17 mouse cellular contexts compared by ENCODE assay signal in genomic region chr12:99417885-99418284, GRCm38 (mm10).
DNase-seq lines count a peak whose midpoint lies in the region; TF ChIP-seq lines count a peak whose summit lies in the region.
"Had no signal": no experiment of that assay in that cellular context is flagged by ENCODE, and none has a peak within 500 bp of the region (broad histone marks: within the 10 kb centered on the region; RNA-seq: fewer than 3 reads in every experiment).

No protein-coding gene starts in this region.

- no peak for TF ChIP-seq CTCF in left cerebral cortex, adult 2 months (IDR thresholded peaks at IDR 0.05)
- no peak for TF ChIP-seq CTCF in thymus, adult 2 months (IDR thresholded peaks at IDR 0.05; ENCODE audit: borderline replicate concordance, control insufficient read depth, extremely low read depth, insufficient read depth, low read length, poor library complexity)

- H3K4me1 ChIP-seq in thymus, adult 2 months (replicated peaks; ENCODE audit: control insufficient read depth, insufficient read depth, low read length), result 0 out of 2 replicates have a peak, but pooled peaks cover 6% of the 10 kb centered on the region
- H3K4me1 ChIP-seq: heart, embryonic 15.5 days had no signal

- intact Hi-C loops in left cerebral cortex, adult 2 months (cut with DNase I), result loop anchor here (10.0 kb wide), 1 partner anchor 427 kb away; no protein-coding TSS in a partner anchor
- intact Hi-C loops in left cerebral cortex, postnatal 4 days (cut with DNase I), result no loop called here
- intact Hi-C loops in left cerebral cortex, postnatal 36 days (cut with DNase I), result no loop called here

- H3K4me3 ChIP-seq in left cerebral cortex, adult 2 months, result no peak overlapping the region
- H3K4me3 ChIP-seq in thymus, adult 2 months (ENCODE audit: control insufficient read depth, insufficient read depth, low read length), result no peak overlapping the region
- H3K4me3 ChIP-seq: embryonic facial prominence, embryonic 15.5 days; forebrain, embryonic 10.5 days; heart, embryonic 15.5 days had no signal

- H3K36me3 ChIP-seq in thymus, adult 2 months (ENCODE audit: control insufficient read depth, insufficient read depth, low read length), result no peaks in the 10 kb centered on the region
- H3K36me3 ChIP-seq: embryonic facial prominence, embryonic 15.5 days; forebrain, embryonic 10.5 days; heart, embryonic 15.5 days had no signal

- WGBS in thymus, adult 2 months, result 93% methylated on average over 9 of the region's 9 CpGs

- H3K27ac ChIP-seq in left cerebral cortex, adult 2 months, result no peak overlapping the region
- H3K27ac ChIP-seq in thymus, adult 2 months (ENCODE audit: control insufficient read depth, insufficient read depth, low read length), result no peak overlapping the region
- H3K27ac ChIP-seq: embryonic facial prominence, embryonic 15.5 days; forebrain, embryonic 10.5 days; heart, embryonic 15.5 days had no signal

- DNase-seq in left cerebral cortex, adult 2 months (ENCODE audit: extremely low spot score in 1 of 2, low spot score in 2 of 2), result peak; percentile 39 to 40
- no peak for DNase-seq in left cerebral cortex, postnatal 4 days
- DNase-seq in layer of hippocampus, adult 18-20 months (ENCODE audit: low spot score in 2 of 2), result peak; percentile 41 to 78
- DNase-seq in left cerebral cortex, postnatal 36 days (ENCODE audit: low spot score in 2 of 2), result peak; percentile 19 to 36
- DNase-seq in testis, postnatal 10 days (ENCODE audit: low spot score), result peak; percentile 60
- no peak for DNase-seq in cerebellum, adult 9-10 months
- no peak for DNase-seq in thymus, adult 2 months
- no peak for DNase-seq in spleen, postnatal 10 days (ENCODE audit: low spot score in 2 of 2)
- DNase-seq: adrenal gland, postnatal 25 days; cerebellum, adult 9-11 months; embryo, embryonic 11 days; lung, adult 18-20 months; lung, postnatal 36 days had no signal

- no peak for TF ChIP-seq POLR2A in thymus, adult 2 months (IDR thresholded peaks at IDR 0.05; ENCODE audit: control insufficient read depth, extremely low read depth, insufficient read depth, low read length, poor library complexity)

- no peaks in the 10 kb centered on the region for H3K27me3 ChIP-seq in thymus, adult 2 months (ENCODE audit: control insufficient read depth, insufficient read depth, low read length)
- H3K27me3 ChIP-seq: embryonic facial prominence, embryonic 15.5 days; heart, embryonic 15.5 days; Patski had no signal

Comparison
In these comparisons a context has a peak if more than half of its experiments do, and no peak if none do; other contexts are left out.
1. DNase-seq: peak in left cerebral cortex, adult 2 months (2 of 2), layer of hippocampus, adult 18-20 months (2 of 2), left cerebral cortex, postnatal 36 days (2 of 2) and testis, postnatal 10 days (single experiment); none in left cerebral cortex, postnatal 4 days (single experiment), cerebellum, adult 9-10 months (single experiment), thymus, adult 2 months (single experiment) and spleen, postnatal 10 days (0 of 2).